Mouse (Mus musculus): ENCODE data around the gene Ift22. TPM values are rescaled to one million over a fixed set of nuclear protein-coding genes. Genes with fewer than 3 reads are reported as not detected.

Ift22 gene
- polyA plus RNA-seq, 1 experiment from 2014 or later: 35.9 TPM

GRCm38 (mm10) chr5:136952153-136952552, 44.2 kb downstream of the Ift22 start:
- H3K4me1 ChIP-seq (ENCODE audit: control insufficient read depth, insufficient read depth, low read length): peaks cover 10% of the 10 kb centered on the region
- no peak overlapping the region for H3K4me2 ChIP-seq (ENCODE audit: low read depth, low read length)
- WGBS: 66% methylated on average over 4 of the region's 4 CpGs

DNA sequence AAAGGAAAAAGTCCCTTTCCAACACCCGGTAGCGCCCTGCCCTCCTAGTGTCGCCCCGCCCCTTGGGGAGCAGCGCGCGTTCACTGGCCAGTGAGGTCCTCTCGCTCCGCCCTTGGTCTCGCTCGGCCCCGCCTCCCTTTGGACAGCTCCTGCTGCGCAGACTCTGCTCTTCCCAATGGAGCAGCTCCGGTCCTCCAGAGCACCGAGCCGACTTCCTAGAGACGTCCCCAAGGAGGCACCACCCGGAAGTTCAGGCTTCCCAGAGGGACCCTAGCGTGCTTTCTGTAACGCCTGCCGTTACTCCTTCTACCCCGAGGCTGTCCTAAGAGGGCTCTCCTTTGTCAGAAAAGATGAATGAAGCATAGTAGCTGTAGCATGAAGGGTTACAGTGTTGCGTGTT, 45.1 kb downstream of the Ift22 start, which contains the start of gene Fis1:
Gene Fis1 (plus strand): TSS at position 261 of the 400 bp plus-strand sequence.
- peak; percentile 100 for ATAC-seq (replicated peaks; ENCODE audit: extremely low read depth, insufficient read depth, low FRiP score)
- Histone ChIP-seq H3K4me2 (ENCODE audit: low read depth, low read length) (peak within 1 kb of the TSS; percentile 68), H3K4me1 (ENCODE audit: control insufficient read depth, insufficient read depth, low read length) (peaks cover 10% of the 10 kb centered on the region), H3K36me3 (ENCODE audit: control insufficient read depth, insufficient read depth) (no peaks in the 10 kb centered on the region; the same call in 1 of the 2 replicates), H3K27ac (ENCODE audit: low read length) (peak within 1 kb of the TSS; percentile 57), H3K4me3 (ENCODE audit: low read length) (peak within 1 kb of the TSS; percentile 60), H3K27me3 (ENCODE audit: control insufficient read depth, insufficient read depth, low read length) (no peaks in the 10 kb centered on the region), H3K9ac (ENCODE audit: low read length) (peak within 1 kb of the TSS; percentile 78), H3K9me3 (replicated peaks; ENCODE audit: control insufficient read depth, low read length) (no peaks in the 10 kb centered on the region)
- WGBS: under 1% methylated on average over 23 of the region's 23 CpGs

More at GRCm38 (mm10) chr5:136952153-136952552, 44.2 kb downstream of the Ift22 start:
- Histone ChIP-seq H3K4me3 (ENCODE audit: low read length) (no peak overlapping the region), H3K27ac (ENCODE audit: low read length) (no peak overlapping the region), H3K9me3 (replicated peaks; ENCODE audit: control insufficient read depth, low read length) (no peaks in the 10 kb centered on the region), H3K9ac (ENCODE audit: low read length) (no peak overlapping the region), H3K27me3 (ENCODE audit: control insufficient read depth, insufficient read depth, low read length) (no peaks in the 10 kb centered on the region), H3K36me3 (ENCODE audit: control insufficient read depth, insufficient read depth) (no peaks in the 10 kb centered on the region; the same call in 1 of the 2 replicates)
- ATAC-seq (replicated peaks; ENCODE audit: extremely low read depth, insufficient read depth, low FRiP score): no peak

GRCm38 (mm10) chr5:136953440-136953951, 45.5 kb downstream of the Ift22 start:
- peak overlapping the region; percentile 57 for H3K27ac ChIP-seq (ENCODE audit: low read length)
- H3K9ac ChIP-seq (ENCODE audit: low read length): peak overlapping the region; percentile 78
- H3K9me3 ChIP-seq (replicated peaks; ENCODE audit: control insufficient read depth, low read length): no peaks in the 10 kb centered on the region
- no peaks in the 10 kb centered on the region for H3K27me3 ChIP-seq (ENCODE audit: control insufficient read depth, insufficient read depth, low read length)
- peaks cover 10% of the 10 kb centered on the region for H3K4me1 ChIP-seq (ENCODE audit: control insufficient read depth, insufficient read depth, low read length)
- peak; percentile 12; the same call in 1 of the 2 replicates for ATAC-seq (replicated peaks; ENCODE audit: extremely low read depth, insufficient read depth, low FRiP score)
- peak overlapping the region; percentile 68 for H3K4me2 ChIP-seq (ENCODE audit: low read depth, low read length)
- H3K4me3 ChIP-seq (ENCODE audit: low read length): peak overlapping the region; percentile 60
- H3K36me3 ChIP-seq (ENCODE audit: control insufficient read depth, insufficient read depth): no peaks in the 10 kb centered on the region; the same call in 1 of the 2 replicates
- 3% methylated on average over 12 of the region's 12 CpGs for WGBS

GRCm38 (mm10) chr5:136955622-136956021, 47.7 kb downstream of the Ift22 start:
- no peak overlapping the region for H3K9ac ChIP-seq (ENCODE audit: low read length)
- ATAC-seq (replicated peaks; ENCODE audit: extremely low read depth, insufficient read depth, low FRiP score): no peak
- no peaks in the 10 kb centered on the region for H3K27me3 ChIP-seq (ENCODE audit: control insufficient read depth, insufficient read depth, low read length)
- H3K4me2 ChIP-seq (ENCODE audit: low read depth, low read length): no peak overlapping the region
- H3K4me1 ChIP-seq (ENCODE audit: control insufficient read depth, insufficient read depth, low read length): peaks cover 10% of the 10 kb centered on the region
- H3K27ac ChIP-seq (ENCODE audit: low read length): no peak overlapping the region
- 83% methylated on average over 4 of the region's 4 CpGs for WGBS
- H3K36me3 ChIP-seq (ENCODE audit: control insufficient read depth, insufficient read depth): no peaks in the 10 kb centered on the region; the same call in 1 of the 2 replicates
- H3K9me3 ChIP-seq (replicated peaks; ENCODE audit: control insufficient read depth, low read length): no peaks in the 10 kb centered on the region
- no peak overlapping the region for H3K4me3 ChIP-seq (ENCODE audit: low read length)

GRCm38 (mm10) chr5:136957250-136957649, 49.3 kb downstream of the Ift22 start:
- Histone ChIP-seq H3K9ac (ENCODE audit: low read length) (no peak overlapping the region), H3K4me3 (ENCODE audit: low read length) (no peak overlapping the region), H3K9me3 (replicated peaks; ENCODE audit: control insufficient read depth, low read length) (no peaks in the 10 kb centered on the region), H3K4me1 (ENCODE audit: control insufficient read depth, insufficient read depth, low read length) (peaks cover 13% of the 10 kb centered on the region), H3K36me3 (ENCODE audit: control insufficient read depth, insufficient read depth) (no peaks in the 10 kb centered on the region; the same call in 1 of the 2 replicates), H3K27me3 (ENCODE audit: control insufficient read depth, insufficient read depth, low read length) (no peaks in the 10 kb centered on the region), H3K27ac (ENCODE audit: low read length) (no peak overlapping the region), H3K4me2 (ENCODE audit: low read depth, low read length) (no peak overlapping the region)
- no peak for ATAC-seq (replicated peaks; ENCODE audit: extremely low read depth, insufficient read depth, low FRiP score)
- 92% methylated on average over 1 of the region's 1 CpGs for WGBS

DNA sequence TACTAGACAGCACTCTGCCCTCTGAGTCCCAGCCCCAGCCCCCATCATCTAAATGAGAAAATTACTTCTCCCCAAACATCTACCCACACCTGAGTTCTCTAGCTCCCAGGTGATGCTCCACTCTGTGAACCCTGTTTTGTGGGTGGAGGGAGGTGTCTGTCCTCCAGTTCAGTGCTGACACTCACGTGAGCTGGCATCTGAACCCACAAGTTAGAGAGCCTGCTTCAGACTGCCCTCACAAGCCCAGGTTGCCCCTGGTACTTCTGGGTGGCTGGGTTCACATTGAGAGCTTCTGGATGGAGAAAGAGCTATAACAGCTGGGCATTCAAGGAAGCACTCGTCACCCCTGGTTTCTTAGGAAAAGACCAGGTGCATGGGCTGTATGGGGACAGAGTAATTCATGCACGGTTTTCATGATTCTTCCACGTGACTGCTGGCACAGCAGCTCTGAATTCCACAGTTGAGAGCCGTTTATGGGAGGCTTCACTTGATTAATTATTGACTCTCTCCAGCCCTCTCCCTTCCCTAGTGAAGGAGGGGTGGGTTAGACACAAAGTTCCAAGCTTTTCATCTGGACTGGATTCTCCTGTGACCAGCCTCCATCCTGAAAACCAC, 51.1 kb downstream of the Ift22 start:
- 65% methylated on average over 5 of the region's 5 CpGs for whole genome bisulfite sequencing
- no peak overlapping the region for H3K9ac ChIP-seq (ENCODE audit: low read length)
- H3K4me2 ChIP-seq (ENCODE audit: low read depth, low read length): no peak overlapping the region
- H3K4me1 ChIP-seq (ENCODE audit: control insufficient read depth, insufficient read depth, low read length): peaks cover 15% of the 10 kb centered on the region
- H3K4me3 ChIP-seq (ENCODE audit: low read length): no peak overlapping the region
- no peaks in the 10 kb centered on the region for H3K9me3 ChIP-seq (replicated peaks; ENCODE audit: control insufficient read depth, low read length)
- ATAC-seq (replicated peaks; ENCODE audit: extremely low read depth, insufficient read depth, low FRiP score): no peak
- no peak overlapping the region for H3K27ac ChIP-seq (ENCODE audit: low read length)
- H3K36me3 ChIP-seq (ENCODE audit: control insufficient read depth, insufficient read depth): peaks cover 11% of the 10 kb centered on the region
- no peaks in the 10 kb centered on the region for H3K27me3 ChIP-seq (ENCODE audit: control insufficient read depth, insufficient read depth, low read length)

GRCm38 (mm10) chr5:136960053-136960452, 52.1 kb downstream of the Ift22 start:
- H3K9me3 ChIP-seq (replicated peaks; ENCODE audit: control insufficient read depth, low read length): no peaks in the 10 kb centered on the region
- H3K36me3 ChIP-seq (ENCODE audit: control insufficient read depth, insufficient read depth): peaks cover 14% of the 10 kb centered on the region
- no peak overlapping the region for H3K4me2 ChIP-seq (ENCODE audit: low read depth, low read length)
- WGBS: 86% methylated on average over 6 of the region's 6 CpGs
- H3K27ac ChIP-seq (ENCODE audit: low read length): no peak overlapping the region
- H3K9ac ChIP-seq (ENCODE audit: low read length): no peak overlapping the region
- ATAC-seq (replicated peaks; ENCODE audit: extremely low read depth, insufficient read depth, low FRiP score): no peak
- peaks cover 11% of the 10 kb centered on the region for H3K4me1 ChIP-seq (ENCODE audit: control insufficient read depth, insufficient read depth, low read length)
- no peak overlapping the region for H3K4me3 ChIP-seq (ENCODE audit: low read length)
- no peaks in the 10 kb centered on the region for H3K27me3 ChIP-seq (ENCODE audit: control insufficient read depth, insufficient read depth, low read length)

GRCm38 (mm10) chr5:136961334-136961982, 53.5 kb downstream of the Ift22 start:
- Histone ChIP-seq H3K9ac (ENCODE audit: low read length) (peak overlapping the region; percentile 77), H3K9me3 (replicated peaks; ENCODE audit: control insufficient read depth, low read length) (no peaks in the 10 kb centered on the region), H3K36me3 (ENCODE audit: control insufficient read depth, insufficient read depth) (peaks cover 19% of the 10 kb centered on the region; the same call in 1 of the 2 replicates), H3K27me3 (ENCODE audit: control insufficient read depth, insufficient read depth, low read length) (no peaks in the 10 kb centered on the region), H3K4me3 (ENCODE audit: low read length) (peak overlapping the region; percentile 70), H3K27ac (ENCODE audit: low read length) (peak overlapping the region; percentile 78), H3K4me1 (ENCODE audit: control insufficient read depth, insufficient read depth, low read length) (peaks cover 20% of the 10 kb centered on the region), H3K4me2 (ENCODE audit: low read depth, low read length) (peak overlapping the region; percentile 75)
- ATAC-seq (replicated peaks; ENCODE audit: extremely low read depth, insufficient read depth, low FRiP score): no peak; the same call in 1 of the 2 replicates
- WGBS: 28% methylated on average over 5 of the region's 5 CpGs

DNA sequence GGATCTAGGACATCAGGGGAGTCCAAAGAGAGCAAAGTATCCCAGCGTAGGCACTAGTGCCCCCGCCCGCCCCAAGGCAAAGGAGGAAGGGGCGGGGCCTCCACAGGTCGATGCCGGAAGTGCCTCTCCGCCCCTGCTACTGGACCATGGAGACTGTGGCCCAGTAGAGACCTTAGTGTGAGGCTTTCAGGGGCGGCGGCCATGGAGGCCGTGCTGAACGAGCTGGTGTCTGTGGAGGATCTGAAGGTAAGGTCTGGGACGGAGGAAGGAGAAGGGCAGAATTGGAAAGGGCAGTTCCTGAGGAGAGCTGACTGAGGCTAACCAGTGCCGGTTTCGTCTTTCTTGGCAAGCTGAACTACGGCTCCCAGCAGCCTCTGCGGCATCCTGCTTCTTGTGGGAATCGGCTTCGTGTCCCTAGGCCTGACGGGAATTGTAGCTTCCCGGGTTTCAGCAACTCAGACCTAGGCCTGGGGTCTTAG, 54.1 kb downstream of the Ift22 start:
- 0% methylated on average over 20 of the region's 20 CpGs for WGBS
- Histone ChIP-seq H3K4me2 (ENCODE audit: low read depth, low read length) (peak overlapping the region; percentile 75), H3K27me3 (ENCODE audit: control insufficient read depth, insufficient read depth, low read length) (no peaks in the 10 kb centered on the region), H3K9ac (ENCODE audit: low read length) (peak overlapping the region; percentile 77), H3K4me1 (ENCODE audit: control insufficient read depth, insufficient read depth, low read length) (peaks cover 25% of the 10 kb centered on the region), H3K27ac (ENCODE audit: low read length) (peak overlapping the region; percentile 78), H3K9me3 (replicated peaks; ENCODE audit: control insufficient read depth, low read length) (no peaks in the 10 kb centered on the region), H3K4me3 (ENCODE audit: low read length) (peak overlapping the region; percentile 70), H3K36me3 (ENCODE audit: control insufficient read depth, insufficient read depth) (peaks cover 19% of the 10 kb centered on the region; the same call in 1 of the 2 replicates)
- ATAC-seq (replicated peaks; ENCODE audit: extremely low read depth, insufficient read depth, low FRiP score): peak; percentile 90

All from heart, embryonic 16.5 days (tissue).